Mouse (Mus musculus): ENCODE measurements at regions not wholly inside any gene's neighbourhood (a gene's known extent, or its start where the extent isn't known, plus 50 kb on each side); places are given as distances from the start of the nearest gene placed in this dataset.
A peak's percentile ranks its signal among the peaks of the same experiment; 100 is the strongest.

DNA sequence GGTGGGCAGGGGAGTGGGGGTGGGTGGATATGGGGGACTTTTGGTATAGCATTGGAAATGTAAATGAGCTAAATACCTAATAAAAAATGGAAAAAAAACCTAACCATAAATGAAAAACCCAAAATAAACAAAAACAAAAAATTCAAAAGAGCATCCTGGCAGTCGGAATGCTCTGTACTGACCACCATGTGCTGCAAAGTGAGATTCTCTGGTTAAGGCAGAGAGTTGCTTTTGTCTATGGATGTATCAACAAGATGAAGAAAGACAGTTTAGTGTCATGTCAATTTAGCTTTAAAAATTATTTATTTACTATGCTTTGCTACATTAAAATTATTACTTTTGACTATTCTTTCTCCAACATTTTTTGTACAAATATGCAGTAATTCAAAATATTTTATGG, 88.5 kb downstream of the E330014E10Rik start:
- no peaks in the 10 kb centered on the region for H3K36me3 ChIP-seq (ENCODE audit: control insufficient read depth, insufficient read depth, low read length)
- no peak for ATAC-seq (replicated peaks; ENCODE audit: insufficient number of reproducible peaks, low FRiP score, low TSS enrichment)
- H3K4me3 ChIP-seq (ENCODE audit: low read depth, low read length) = no peak overlapping the region
- no peaks in the 10 kb centered on the region for H3K27me3 ChIP-seq (ENCODE audit: control insufficient read depth, insufficient read depth, low read length)
- no peaks in the 10 kb centered on the region for H3K9me3 ChIP-seq (replicated peaks; ENCODE audit: control insufficient read depth, low read length)
- no peak overlapping the region for H3K9ac ChIP-seq (ENCODE audit: low read depth, low read length)
- H3K4me2 ChIP-seq = no peak overlapping the region
- H3K4me1 ChIP-seq (ENCODE audit: control insufficient read depth, insufficient read depth, low read length) = no peaks in the 10 kb centered on the region
- no peak overlapping the region for H3K27ac ChIP-seq (ENCODE audit: low read depth, low read length)
- 85% methylated on average over 1 of the region's 1 CpGs for WGBS (ENCODE audit: insufficient replicate concordance)

DNA sequence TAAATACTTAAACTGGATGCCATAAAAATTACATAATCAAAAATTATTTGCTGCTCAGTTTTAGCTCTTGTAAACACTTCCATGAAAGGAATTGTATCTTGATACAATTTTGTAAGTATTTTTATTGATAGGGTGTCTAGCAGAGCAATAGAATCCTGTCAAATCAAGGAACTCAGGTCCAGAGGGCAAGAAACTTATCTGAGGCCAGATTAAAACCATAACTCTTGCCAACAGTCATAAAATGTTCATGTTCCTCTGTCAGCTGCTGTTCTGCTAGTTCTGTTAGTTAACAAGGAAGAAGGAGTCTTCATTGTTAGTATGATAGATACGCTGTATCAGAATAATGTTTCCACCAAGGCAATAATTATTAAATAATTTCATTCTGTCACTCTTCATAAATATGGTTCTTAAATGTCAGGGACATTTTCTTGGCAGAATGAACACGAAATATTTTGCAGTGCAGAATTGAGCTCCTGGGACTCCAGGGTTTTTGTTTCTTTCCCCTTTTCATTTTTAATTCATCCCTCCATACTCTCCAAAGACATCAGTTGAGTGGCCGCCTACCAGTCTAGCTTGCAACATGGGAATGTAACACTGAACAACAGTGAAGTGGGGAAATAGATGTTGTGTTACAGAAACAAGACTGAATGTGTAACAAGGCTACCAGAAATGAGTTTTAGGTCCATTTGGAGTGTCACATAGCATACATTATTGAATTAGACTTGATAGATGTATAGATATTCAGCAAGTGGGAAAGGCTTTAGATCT, 89.1 kb downstream of the E330014E10Rik start:
- Histone ChIP-seq H3K36me3 (ENCODE audit: control insufficient read depth, insufficient read depth, low read length) (no peaks in the 10 kb centered on the region), H3K27ac (ENCODE audit: low read depth, low read length) (no peak overlapping the region), H3K4me1 (ENCODE audit: control insufficient read depth, insufficient read depth, low read length) (no peaks in the 10 kb centered on the region), H3K4me2 (no peak overlapping the region), H3K27me3 (ENCODE audit: control insufficient read depth, insufficient read depth, low read length) (no peaks in the 10 kb centered on the region), H3K9me3 (replicated peaks; ENCODE audit: control insufficient read depth, low read length) (no peaks in the 10 kb centered on the region), H3K4me3 (ENCODE audit: low read depth, low read length) (no peak overlapping the region), H3K9ac (ENCODE audit: low read depth, low read length) (no peak overlapping the region)
- ATAC-seq (replicated peaks; ENCODE audit: insufficient number of reproducible peaks, low FRiP score, low TSS enrichment) = no peak
- 60% methylated on average over 3 of the region's 3 CpGs for WGBS (ENCODE audit: insufficient replicate concordance)

DNA sequence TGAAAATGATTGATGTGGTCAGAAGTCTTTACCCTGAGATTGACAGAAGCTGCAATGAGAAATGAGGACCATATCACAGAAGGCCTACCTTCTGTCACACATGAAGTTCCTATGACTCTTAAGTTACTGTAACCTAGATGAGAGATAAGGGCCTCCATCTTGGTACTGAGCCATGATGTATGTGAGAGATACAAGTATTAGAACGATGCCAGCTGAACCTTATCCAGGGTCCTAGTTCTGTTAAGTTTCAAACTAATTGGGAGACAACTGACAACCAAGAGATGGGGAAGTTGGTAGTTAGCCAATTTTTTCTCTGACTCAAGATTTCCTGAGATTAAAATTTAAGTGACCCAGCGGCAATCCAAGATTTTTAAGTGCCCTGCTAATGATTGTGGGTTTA, 89.7 kb downstream of the E330014E10Rik start:
- Histone ChIP-seq H3K9me3 (replicated peaks; ENCODE audit: control insufficient read depth, low read length) (no peaks in the 10 kb centered on the region), H3K9ac (ENCODE audit: low read depth, low read length) (no peak overlapping the region), H3K27me3 (ENCODE audit: control insufficient read depth, insufficient read depth, low read length) (no peaks in the 10 kb centered on the region), H3K36me3 (ENCODE audit: control insufficient read depth, insufficient read depth, low read length) (no peaks in the 10 kb centered on the region), H3K4me2 (no peak overlapping the region), H3K4me3 (ENCODE audit: low read depth, low read length) (no peak overlapping the region), H3K27ac (ENCODE audit: low read depth, low read length) (no peak overlapping the region), H3K4me1 (ENCODE audit: control insufficient read depth, insufficient read depth, low read length) (no peaks in the 10 kb centered on the region)
- WGBS (ENCODE audit: insufficient replicate concordance) = 66% methylated on average over 2 of the region's 2 CpGs
- no peak for ATAC-seq (replicated peaks; ENCODE audit: insufficient number of reproducible peaks, low FRiP score, low TSS enrichment)

DNA sequence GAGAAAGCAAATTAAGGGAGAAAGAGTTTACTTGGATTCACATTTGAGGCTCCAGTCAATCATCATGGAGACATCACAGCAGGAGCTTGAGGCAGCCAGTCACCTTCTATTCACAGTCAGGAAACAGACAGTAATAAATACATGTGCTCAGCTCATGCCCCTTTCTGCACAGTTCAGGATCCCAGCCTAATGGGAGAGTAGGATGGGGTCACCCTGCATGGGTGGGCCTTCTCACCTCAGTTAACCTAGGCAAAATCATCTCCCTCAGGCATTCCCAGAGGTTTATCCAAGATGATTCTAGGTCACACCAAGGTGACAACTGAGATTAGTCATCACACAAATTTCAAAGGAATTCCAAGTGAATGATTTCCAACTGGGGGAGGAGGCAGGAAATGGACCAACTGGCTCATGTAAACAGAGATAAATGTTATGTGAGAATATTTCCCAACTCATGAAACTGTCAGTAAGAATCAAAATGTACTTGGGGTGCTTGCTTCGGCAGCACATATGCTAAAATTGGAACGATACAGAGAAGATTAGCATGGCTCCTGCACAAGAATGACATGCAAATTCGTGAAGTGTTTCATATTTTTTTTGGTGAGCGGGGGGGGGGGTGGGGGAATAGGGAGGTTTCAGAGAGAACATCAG, 89.8 kb upstream of the Cxcl13 start:
- 73% methylated on average over 4 of the region's 4 CpGs for WGBS (ENCODE audit: insufficient replicate concordance)
- Histone ChIP-seq H3K4me2 (no peak overlapping the region), H3K9ac (ENCODE audit: low read depth, low read length) (no peak overlapping the region), H3K9me3 (replicated peaks; ENCODE audit: control insufficient read depth, low read length) (no peaks in the 10 kb centered on the region), H3K36me3 (ENCODE audit: control insufficient read depth, insufficient read depth, low read length) (no peaks in the 10 kb centered on the region), H3K27ac (ENCODE audit: low read depth, low read length) (no peak overlapping the region), H3K27me3 (ENCODE audit: control insufficient read depth, insufficient read depth, low read length) (no peaks in the 10 kb centered on the region), H3K4me3 (ENCODE audit: low read depth, low read length) (no peak overlapping the region), H3K4me1 (ENCODE audit: control insufficient read depth, insufficient read depth, low read length) (no peaks in the 10 kb centered on the region)
- no peak for ATAC-seq (replicated peaks; ENCODE audit: insufficient number of reproducible peaks, low FRiP score, low TSS enrichment)

DNA sequence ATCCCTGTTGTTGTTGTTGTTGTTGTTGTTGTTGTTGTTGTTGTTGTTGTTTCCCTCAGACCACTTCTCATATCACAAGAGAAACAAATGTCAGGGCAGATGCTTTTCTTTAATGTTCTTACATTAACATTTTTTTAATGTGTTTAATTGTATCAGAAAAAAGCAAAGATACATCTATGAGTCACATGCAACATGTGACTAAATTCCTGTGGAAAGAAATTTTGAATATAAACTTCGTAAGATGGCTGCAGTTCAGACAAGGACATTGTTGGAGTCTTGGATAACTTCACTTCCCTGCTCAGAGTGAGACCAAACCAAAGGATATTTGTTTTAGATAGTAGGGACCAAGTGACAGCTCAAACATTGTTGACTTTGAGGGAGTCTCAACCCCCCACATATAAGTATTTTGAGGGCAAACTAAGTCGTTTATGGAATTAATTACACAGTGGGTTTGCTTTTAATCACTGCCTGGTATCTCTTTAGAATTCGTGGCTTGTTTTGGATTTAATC, 86.4 kb upstream of the Cxcl13 start:
- Histone ChIP-seq H3K4me2 (no peak overlapping the region), H3K4me3 (ENCODE audit: low read depth, low read length) (no peak overlapping the region), H3K27me3 (ENCODE audit: control insufficient read depth, insufficient read depth, low read length) (no peaks in the 10 kb centered on the region), H3K36me3 (ENCODE audit: control insufficient read depth, insufficient read depth, low read length) (no peaks in the 10 kb centered on the region), H3K9ac (ENCODE audit: low read depth, low read length) (no peak overlapping the region), H3K9me3 (replicated peaks; ENCODE audit: control insufficient read depth, low read length) (no peaks in the 10 kb centered on the region), H3K4me1 (ENCODE audit: control insufficient read depth, insufficient read depth, low read length) (no peaks in the 10 kb centered on the region), H3K27ac (ENCODE audit: low read depth, low read length) (no peak overlapping the region)
- 47% methylated on average over 3 of the region's 3 CpGs for WGBS (ENCODE audit: insufficient replicate concordance)
- no peak for ATAC-seq (replicated peaks; ENCODE audit: insufficient number of reproducible peaks, low FRiP score, low TSS enrichment)

DNA sequence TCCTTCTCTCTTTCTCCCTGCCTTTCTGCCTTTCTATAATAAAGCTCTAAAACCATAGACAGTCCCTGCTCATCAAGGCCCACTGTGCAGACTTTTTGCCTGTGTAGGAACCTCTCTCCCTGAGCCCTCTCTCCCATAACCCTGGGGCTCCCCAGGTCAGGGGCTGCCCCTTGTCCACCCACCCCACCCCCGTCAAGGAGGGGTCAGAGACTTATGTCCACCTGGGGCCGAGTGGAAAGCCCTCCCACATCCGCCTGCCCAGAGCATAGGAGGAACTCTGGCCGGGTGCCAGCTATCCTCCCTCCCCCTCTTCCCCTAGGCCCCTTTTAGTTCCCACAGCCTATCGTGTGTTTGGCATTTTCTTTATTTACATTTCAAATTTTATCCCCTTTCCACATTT, 81.8 kb upstream of the Cxcl13 start:
- H3K36me3 ChIP-seq (ENCODE audit: control insufficient read depth, insufficient read depth, low read length) = no peaks in the 10 kb centered on the region
- H3K27ac ChIP-seq (ENCODE audit: low read depth, low read length) = no peak overlapping the region
- no peaks in the 10 kb centered on the region for H3K27me3 ChIP-seq (ENCODE audit: control insufficient read depth, insufficient read depth, low read length)
- H3K4me3 ChIP-seq (ENCODE audit: low read depth, low read length) = no peak overlapping the region
- no peak overlapping the region for H3K9ac ChIP-seq (ENCODE audit: low read depth, low read length)
- ATAC-seq (replicated peaks; ENCODE audit: insufficient number of reproducible peaks, low FRiP score, low TSS enrichment) = no peak; the same call in 1 of the 2 replicates
- no peaks in the 10 kb centered on the region for H3K4me1 ChIP-seq (ENCODE audit: control insufficient read depth, insufficient read depth, low read length)
- 38% methylated on average over 5 of the region's 5 CpGs for WGBS (ENCODE audit: insufficient replicate concordance)
- no peaks in the 10 kb centered on the region for H3K9me3 ChIP-seq (replicated peaks; ENCODE audit: control insufficient read depth, low read length)
- no peak overlapping the region for H3K4me2 ChIP-seq

DNA sequence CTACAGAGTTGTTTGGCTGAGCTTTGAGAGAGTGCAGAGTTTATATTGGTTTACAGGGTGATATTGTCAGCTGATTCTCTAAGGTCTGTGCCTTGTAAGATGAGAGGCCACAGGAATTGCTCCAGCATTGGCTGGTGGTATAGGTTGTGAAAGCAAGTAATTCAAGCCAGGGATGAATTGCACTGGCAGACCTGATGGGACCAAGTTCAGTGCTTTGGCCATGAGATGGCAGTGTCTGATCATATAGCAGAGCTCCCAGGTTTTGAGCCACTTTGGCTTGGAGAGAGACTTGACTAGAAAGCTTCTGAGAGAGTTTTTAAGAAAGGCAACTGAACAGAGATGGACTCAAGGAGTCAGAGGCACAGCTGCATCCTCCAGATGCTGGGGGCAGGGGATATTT, 75.8 kb upstream of the Cxcl13 start:
- H3K9ac ChIP-seq (ENCODE audit: low read depth, low read length) = no peak overlapping the region
- no peak overlapping the region for H3K27ac ChIP-seq (ENCODE audit: low read depth, low read length)
- no peak overlapping the region for H3K4me3 ChIP-seq (ENCODE audit: low read depth, low read length)
- H3K36me3 ChIP-seq (ENCODE audit: control insufficient read depth, insufficient read depth, low read length) = no peaks in the 10 kb centered on the region
- ATAC-seq (replicated peaks; ENCODE audit: insufficient number of reproducible peaks, low FRiP score, low TSS enrichment) = 0 out of 2 replicates have a peak, but pooled peaks have one; percentile 46
- no peaks in the 10 kb centered on the region for H3K27me3 ChIP-seq (ENCODE audit: control insufficient read depth, insufficient read depth, low read length)
- H3K9me3 ChIP-seq (replicated peaks; ENCODE audit: control insufficient read depth, low read length) = no peaks in the 10 kb centered on the region
- no peaks in the 10 kb centered on the region for H3K4me1 ChIP-seq (ENCODE audit: control insufficient read depth, insufficient read depth, low read length)
- H3K4me2 ChIP-seq = no peak overlapping the region

Data from heart, embryonic 11.5 days (tissue).